Mouse (Mus musculus): ENCODE data around the gene Cbx5. TPM values are rescaled to one million over a fixed set of nuclear protein-coding genes. Genes with fewer than 3 reads are reported as not detected.
A peak's percentile ranks its signal among the peaks of the same experiment; 100 is the strongest.

Cbx5 gene
- polyA plus RNA-seq, 1 experiment from 2014 or later, result 143 TPM

- H3K4me3 ChIP-seq (ENCODE audit: low read depth, low read length), result no peak overlapping the region
- no peak overlapping the region for H3K9ac ChIP-seq (replicated peaks; ENCODE audit: low read depth, low read length)
- no peak overlapping the region for H3K4me2 ChIP-seq (ENCODE audit: low read depth, low read length)
- H3K9me3 ChIP-seq (ENCODE audit: control insufficient read depth, low read length), result no peaks in the 10 kb centered on the region
- no peak overlapping the region for H3K27ac ChIP-seq (ENCODE audit: low read depth, low read length)
- WGBS, result 92% methylated on average over 2 of the region's 2 CpGs
- H3K27me3 ChIP-seq (ENCODE audit: control insufficient read depth, insufficient read depth, low read length), result no peaks in the 10 kb centered on the region
- ATAC-seq (ENCODE audit: low read depth), result no peak
- no peaks in the 10 kb centered on the region; the same call in 1 of the 2 replicates for H3K4me1 ChIP-seq (ENCODE audit: control insufficient read depth, insufficient read depth, low read length)
- H3K36me3 ChIP-seq (ENCODE audit: control insufficient read depth, insufficient read depth, low read length), result no peaks in the 10 kb centered on the region
These were observed 12.0 kb downstream of the Cbx5 start for GRCm38 (mm10) chr15:103227572-103227971.

- Histone ChIP-seq H3K4me2 (ENCODE audit: low read depth, low read length) (no peak overlapping the region), H3K27ac (ENCODE audit: low read depth, low read length) (no peak overlapping the region), H3K36me3 (ENCODE audit: control insufficient read depth, insufficient read depth, low read length) (no peaks in the 10 kb centered on the region), H3K9ac (replicated peaks; ENCODE audit: low read depth, low read length) (no peak overlapping the region), H3K4me1 (ENCODE audit: control insufficient read depth, insufficient read depth, low read length) (no peaks in the 10 kb centered on the region; the same call in 1 of the 2 replicates), H3K9me3 (ENCODE audit: control insufficient read depth, low read length) (no peaks in the 10 kb centered on the region), H3K27me3 (ENCODE audit: control insufficient read depth, insufficient read depth, low read length) (no peaks in the 10 kb centered on the region), H3K4me3 (ENCODE audit: low read depth, low read length) (no peak overlapping the region)
- 80% methylated on average over 3 of the region's 3 CpGs for WGBS
- ATAC-seq (ENCODE audit: low read depth), result no peak
These were observed 12.6 kb downstream of the Cbx5 start for GRCm38 (mm10) chr15:103227022-103227421.

DNA sequence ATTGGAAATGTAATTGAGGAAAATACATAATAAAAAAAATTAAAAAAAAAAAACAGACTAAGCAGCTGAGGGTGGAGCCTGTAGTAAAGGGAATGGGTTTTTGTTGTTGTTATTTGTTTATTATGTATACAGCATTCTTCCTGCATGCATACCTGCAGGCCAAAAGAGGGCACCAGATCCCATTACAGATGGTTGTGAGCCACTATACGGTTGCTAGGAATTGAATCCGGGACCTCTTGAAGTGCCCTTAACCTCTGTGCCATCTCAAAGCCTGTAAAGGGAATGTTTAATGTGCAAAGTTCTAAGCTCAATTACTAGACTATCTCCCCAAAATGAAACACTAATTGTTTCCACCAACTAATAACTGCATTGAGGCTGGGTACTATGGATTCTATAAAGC, 15.5 kb downstream of the Cbx5 start:
- Histone ChIP-seq H3K4me3 (ENCODE audit: low read depth, low read length) (no peak overlapping the region), H3K27ac (ENCODE audit: low read depth, low read length) (no peak overlapping the region), H3K36me3 (ENCODE audit: control insufficient read depth, insufficient read depth, low read length) (no peaks in the 10 kb centered on the region), H3K9ac (replicated peaks; ENCODE audit: low read depth, low read length) (no peak overlapping the region), H3K9me3 (ENCODE audit: control insufficient read depth, low read length) (no peaks in the 10 kb centered on the region), H3K4me2 (ENCODE audit: low read depth, low read length) (no peak overlapping the region), H3K27me3 (ENCODE audit: control insufficient read depth, insufficient read depth, low read length) (no peaks in the 10 kb centered on the region), H3K4me1 (ENCODE audit: control insufficient read depth, insufficient read depth, low read length) (no peaks in the 10 kb centered on the region)
- no peak for ATAC-seq (ENCODE audit: low read depth)
- 91% methylated on average over 2 of the region's 2 CpGs for WGBS

DNA sequence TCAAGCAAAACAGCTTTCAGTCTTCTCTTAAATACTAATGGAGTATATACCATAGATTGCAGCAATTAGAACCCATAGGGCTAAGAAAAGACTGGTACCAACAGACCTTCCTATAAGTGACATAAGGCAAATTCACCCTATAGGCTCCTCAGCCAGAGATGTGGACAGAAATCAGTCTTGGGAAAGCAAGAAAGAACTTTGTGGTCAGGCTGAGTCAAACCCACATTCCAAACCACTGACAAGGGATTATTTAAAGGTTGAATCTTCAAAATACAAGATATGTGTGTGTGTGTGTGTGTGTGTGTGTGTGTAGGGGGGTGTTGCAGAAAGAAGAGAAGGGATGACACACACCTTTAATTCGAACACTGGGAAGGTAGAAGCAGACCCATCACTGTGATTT, 18.2 kb downstream of the Cbx5 start:
- 100% methylated on average over 1 of the region's 1 CpGs for WGBS
- H3K27ac ChIP-seq (ENCODE audit: low read depth, low read length), result no peak overlapping the region

DNA sequence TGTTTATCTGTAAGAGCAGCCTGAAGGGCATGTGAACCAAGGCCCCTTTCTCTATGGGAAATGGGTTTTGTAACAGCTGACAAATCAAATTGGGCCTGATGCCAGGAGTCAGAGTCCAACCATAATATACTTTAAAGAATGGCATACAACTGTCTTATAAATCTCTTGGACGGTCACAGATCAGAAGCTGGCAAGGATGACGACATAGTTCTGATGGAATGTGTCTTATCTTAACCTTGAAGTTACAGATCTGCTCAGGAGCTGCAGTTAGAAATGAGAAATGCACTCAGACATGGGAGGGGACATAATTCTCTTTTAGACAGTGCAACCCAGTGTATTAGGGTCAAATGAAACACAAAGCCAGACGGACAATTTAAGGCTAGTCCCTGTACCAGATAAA, 18.8 kb downstream of the Cbx5 start:
- Histone ChIP-seq H3K27ac (ENCODE audit: low read depth, low read length) (peak overlapping the region; percentile 55; the same call in 1 of the 2 replicates), H3K27me3 (ENCODE audit: control insufficient read depth, insufficient read depth, low read length) (no peaks in the 10 kb centered on the region), H3K4me2 (ENCODE audit: low read depth, low read length) (no peak overlapping the region), H3K9ac (replicated peaks; ENCODE audit: low read depth, low read length) (no peak overlapping the region), H3K4me3 (ENCODE audit: low read depth, low read length) (no peak overlapping the region), H3K4me1 (ENCODE audit: control insufficient read depth, insufficient read depth, low read length) (peaks cover 5% of the 10 kb centered on the region; the same call in 1 of the 2 replicates), H3K36me3 (ENCODE audit: control insufficient read depth, insufficient read depth, low read length) (no peaks in the 10 kb centered on the region), H3K9me3 (ENCODE audit: control insufficient read depth, low read length) (no peaks in the 10 kb centered on the region)
- 36% methylated on average over 3 of the region's 3 CpGs for WGBS
- no peak for ATAC-seq (ENCODE audit: low read depth)

More for the DNA sequence above, 18.2 kb downstream of the Cbx5 start:
- no peaks in the 10 kb centered on the region for H3K9me3 ChIP-seq (ENCODE audit: control insufficient read depth, low read length)
- H3K27me3 ChIP-seq (ENCODE audit: control insufficient read depth, insufficient read depth, low read length), result no peaks in the 10 kb centered on the region
- H3K4me2 ChIP-seq (ENCODE audit: low read depth, low read length), result no peak overlapping the region
- H3K4me3 ChIP-seq (ENCODE audit: low read depth, low read length), result no peak overlapping the region
- H3K36me3 ChIP-seq (ENCODE audit: control insufficient read depth, insufficient read depth, low read length), result no peaks in the 10 kb centered on the region
- no peak for ATAC-seq (ENCODE audit: low read depth)
- no peak overlapping the region for H3K9ac ChIP-seq (replicated peaks; ENCODE audit: low read depth, low read length)
- no peaks in the 10 kb centered on the region for H3K4me1 ChIP-seq (ENCODE audit: control insufficient read depth, insufficient read depth, low read length)

DNA sequence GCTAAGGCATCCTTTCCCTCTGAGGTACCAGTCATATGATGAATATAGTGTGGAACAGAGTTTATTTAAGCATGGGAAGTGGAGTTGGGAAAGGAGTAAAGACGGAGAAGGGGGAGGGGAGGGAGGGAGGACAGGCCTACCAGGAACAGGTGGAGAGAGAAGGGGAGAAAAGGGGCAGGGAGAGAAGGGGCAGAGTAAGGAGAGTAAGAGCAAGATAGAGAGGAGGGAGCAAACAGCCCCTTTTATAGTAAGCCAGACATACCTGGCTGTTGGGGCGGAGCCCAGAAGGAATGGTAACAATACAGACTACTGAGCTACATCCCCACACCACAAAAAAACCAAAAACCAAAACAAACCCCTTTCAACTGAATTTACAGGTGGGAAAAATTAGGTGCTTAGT, 23.6 kb downstream of the Cbx5 start:
- no peak overlapping the region for H3K4me3 ChIP-seq (ENCODE audit: low read depth, low read length)
- H3K9me3 ChIP-seq (ENCODE audit: control insufficient read depth, low read length), result no peaks in the 10 kb centered on the region
- WGBS, result 24% methylated on average over 2 of the region's 2 CpGs
- H3K27me3 ChIP-seq (ENCODE audit: control insufficient read depth, insufficient read depth, low read length), result no peaks in the 10 kb centered on the region
- H3K27ac ChIP-seq (ENCODE audit: low read depth, low read length), result peak overlapping the region; percentile 78; the same call in 1 of the 2 replicates
- H3K4me2 ChIP-seq (ENCODE audit: low read depth, low read length), result peak overlapping the region; percentile 48; the same call in 1 of the 2 replicates
- peaks cover 15% of the 10 kb centered on the region for H3K4me1 ChIP-seq (ENCODE audit: control insufficient read depth, insufficient read depth, low read length)
- no peak overlapping the region for H3K9ac ChIP-seq (replicated peaks; ENCODE audit: low read depth, low read length)
- H3K36me3 ChIP-seq (ENCODE audit: control insufficient read depth, insufficient read depth, low read length), result peaks cover 7% of the 10 kb centered on the region
- ATAC-seq (ENCODE audit: low read depth), result no peak

- Histone ChIP-seq H3K4me3 (ENCODE audit: low read depth, low read length) (peak overlapping the region; percentile 34), H3K4me2 (ENCODE audit: low read depth, low read length) (peak overlapping the region; percentile 48), H3K27ac (ENCODE audit: low read depth, low read length) (peak overlapping the region; percentile 78), H3K9ac (replicated peaks; ENCODE audit: low read depth, low read length) (peak overlapping the region; percentile 37), H3K9me3 (ENCODE audit: control insufficient read depth, low read length) (no peaks in the 10 kb centered on the region), H3K27me3 (ENCODE audit: control insufficient read depth, insufficient read depth, low read length) (no peaks in the 10 kb centered on the region), H3K36me3 (ENCODE audit: control insufficient read depth, insufficient read depth, low read length) (peaks cover 7% of the 10 kb centered on the region), H3K4me1 (ENCODE audit: control insufficient read depth, insufficient read depth, low read length) (peaks cover 15% of the 10 kb centered on the region)
- ATAC-seq (ENCODE audit: low read depth), result peak; percentile 95
- 2% methylated on average over 15 of the region's 15 CpGs for WGBS
These were observed 24.4 kb downstream of the Cbx5 start for GRCm38 (mm10) chr15:103214971-103215907.

- ATAC-seq (ENCODE audit: low read depth), result no peak
- Histone ChIP-seq H3K4me3 (ENCODE audit: low read depth, low read length) (peak overlapping the region; percentile 18), H3K4me1 (ENCODE audit: control insufficient read depth, insufficient read depth, low read length) (peaks cover 15% of the 10 kb centered on the region), H3K9ac (replicated peaks; ENCODE audit: low read depth, low read length) (no peak overlapping the region; the same call in 1 of the 2 replicates), H3K4me2 (ENCODE audit: low read depth, low read length) (peak overlapping the region; percentile 36), H3K36me3 (ENCODE audit: control insufficient read depth, insufficient read depth, low read length) (peaks cover 10% of the 10 kb centered on the region), H3K27me3 (ENCODE audit: control insufficient read depth, insufficient read depth, low read length) (no peaks in the 10 kb centered on the region), H3K9me3 (ENCODE audit: control insufficient read depth, low read length) (no peaks in the 10 kb centered on the region), H3K27ac (ENCODE audit: low read depth, low read length) (peak overlapping the region; percentile 62; the same call in 1 of the 2 replicates)
- WGBS, result 26% methylated on average over 2 of the region's 2 CpGs
These were observed 25.5 kb downstream of the Cbx5 start for GRCm38 (mm10) chr15:103214149-103214548.

- Histone ChIP-seq H3K27me3 (ENCODE audit: control insufficient read depth, insufficient read depth, low read length) (no peaks in the 10 kb centered on the region), H3K4me2 (ENCODE audit: low read depth, low read length) (no peak overlapping the region), H3K36me3 (ENCODE audit: control insufficient read depth, insufficient read depth, low read length) (peaks cover 22% of the 10 kb centered on the region), H3K9me3 (ENCODE audit: control insufficient read depth, low read length) (no peaks in the 10 kb centered on the region), H3K27ac (ENCODE audit: low read depth, low read length) (no peak overlapping the region), H3K9ac (replicated peaks; ENCODE audit: low read depth, low read length) (no peak overlapping the region), H3K4me1 (ENCODE audit: control insufficient read depth, insufficient read depth, low read length) (peaks cover 4% of the 10 kb centered on the region; the same call in 1 of the 2 replicates), H3K4me3 (ENCODE audit: low read depth, low read length) (no peak overlapping the region)
- ATAC-seq (ENCODE audit: low read depth), result no peak
- WGBS, result 66% methylated on average over 2 of the region's 2 CpGs
These were observed 34.5 kb downstream of the Cbx5 start for GRCm38 (mm10) chr15:103205156-103205555.
